Mouse (Mus musculus) stomach, postnatal 0 days (tissue): ENCODE measurements around the gene Gm13275. TPM values are rescaled to one million over a fixed set of nuclear protein-coding genes. Genes with fewer than 3 reads are reported as not detected.
"Not testable (repeated sequence)": the region's sequence is repeated elsewhere in the genome, so short reads cannot be mapped to it uniquely, and the experiment has no call there.

Experiments used
- ATAC-seq: fragments of 200-750 bp; cut with Nextera tagmentation; 2 replicates; pipeline ENCODE4 v1.8.0; 2017; ENCODE audit not compliant: low FRiP score, low TSS enrichment
- DNase-seq: peaks from one replicate; pipeline ENCODE4 v3.0.0-alpha.2; 2016; ENCODE audit warnings: low spot score
- H3K27ac ChIP-seq: fragments of 300-500 bp; sonication (generic); replicated peaks from 2 replicates; pipeline ENCODE4 v1.5.1; 2014; ENCODE audit warnings: mild to moderate bottlenecking, control low read depth
- H3K27me3 ChIP-seq: fragments of 300-500 bp; sonication (generic); 2 replicates; pipeline ENCODE4 v1.6.1; 2014; ENCODE audit warnings: low read length; ENCODE audit not compliant: control insufficient read depth, insufficient read depth
- H3K36me3 ChIP-seq: fragments of 300-500 bp; sonication (generic); 2 replicates; pipeline ENCODE4 v1.6.1; 2014; ENCODE audit warnings: low read length, mixed read lengths; ENCODE audit not compliant: control insufficient read depth, insufficient read depth
- H3K4me1 ChIP-seq: fragments of 300-500 bp; sonication (generic); replicated peaks from 2 replicates; pipeline ENCODE4 v1.6.1; 2014; ENCODE audit warnings: antibody characterized with exemption; ENCODE audit not compliant: control insufficient read depth, insufficient read depth
- H3K4me2 ChIP-seq: fragments of 300-500 bp; sonication (generic); replicated peaks from 2 replicates; pipeline ENCODE4 v1.6.1; 2014; ENCODE audit warnings: low read depth, mild to moderate bottlenecking, control low read depth, moderate library complexity
- H3K4me3 ChIP-seq: fragments of 300-500 bp; sonication (generic); 2 replicates; pipeline ENCODE4 v1.5.1; 2014; ENCODE audit warnings: low read depth, low read length, control low read depth
- H3K9ac ChIP-seq: fragments of 300-500 bp; sonication (generic); 2 replicates; pipeline ENCODE4 v1.6.1; 2014; ENCODE audit warnings: mild to moderate bottlenecking, low read length, control low read depth, mixed read lengths
- H3K9me3 ChIP-seq: fragments of 300-500 bp; sonication (generic); 2 replicates; pipeline ENCODE4 v1.6.1; 2016; ENCODE audit warnings: low read length; ENCODE audit not compliant: control insufficient read depth
- CTCF ChIP-seq: IDR thresholded peaks from 2 replicates; pipeline ENCODE4 v1.5.1; 2016; ENCODE audit warnings: antibody characterized with exemption, low read depth, mild to moderate bottlenecking, moderate library complexity
- WGBS: fragments of 180-500 bp; shearing (Covaris S2); extraction: QIAGEN DNeasy Blood & Tissue Kit; methylation state at CpG from one replicate; pipeline ENCODE4 v1.1.7; 2014; 5-methylcytosine and 5-hydroxymethylcytosine counted together
- polyA plus RNA-seq: library from polyadenylated mRNA; unstranded; fragments of >200 nt; fragmentation: Nextera tagmentation; extraction: Ambion mirVana; gene quantifications from 2 replicates; pipeline ENCODE4 v1.2.1, GENCODE M21; 2015

Gm13275 gene
- polyA plus RNA-seq, 1 experiment from 2014 or later = not detected

GRCm38 (mm10) chr4:88782335-88782734 is 12.0 kb upstream of the Gm13275 start:
- H3K4me3 ChIP-seq = not testable (repeated sequence)

GRCm38 (mm10) chr4:88785409-88785808 is 8.9 kb upstream of the Gm13275 start, which contains the start of gene Gm13276:
Gm13276 (plus strand) TSS chr4:88785709.
- H3K36me3 ChIP-seq, H3K9ac ChIP-seq, H3K4me2 ChIP-seq, H3K27me3 ChIP-seq, H3K4me1 ChIP-seq, H3K9me3 ChIP-seq, H3K27ac ChIP-seq, DNase-seq, ATAC-seq, H3K4me3 ChIP-seq: not testable (repeated sequence)
- no CpG with 5 or more reads among the region's 27 CpGs for WGBS

More at GRCm38 (mm10) chr4:88782335-88782734, 12.0 kb upstream of the Gm13275 start:
- not testable (repeated sequence) for H3K9ac ChIP-seq, H3K27ac ChIP-seq, H3K27me3 ChIP-seq, ATAC-seq, H3K4me1 ChIP-seq, H3K9me3 ChIP-seq, DNase-seq, H3K36me3 ChIP-seq
- peak; percentile 36 for TF ChIP-seq CTCF
- 0 out of 2 replicates have a peak overlapping the region, but pooled peaks have one; percentile 29 for H3K4me2 ChIP-seq
- WGBS = no CpG with 5 or more reads among the region's 31 CpGs

GRCm38 (mm10) chr4:88788402-88788801 is 5.9 kb upstream of the Gm13275 start, which contains the start of gene Gm13277:
Gm13277 (plus strand) TSS chr4:88788632.
- not testable (repeated sequence) for H3K36me3 ChIP-seq, H3K4me3 ChIP-seq, H3K4me2 ChIP-seq, H3K9ac ChIP-seq, H3K27ac ChIP-seq, H3K9me3 ChIP-seq, H3K4me1 ChIP-seq, ATAC-seq, DNase-seq, H3K27me3 ChIP-seq
- WGBS = 0% methylated on average over 1 of the region's 28 CpGs
- TF ChIP-seq CTCF = peak; percentile 59

- H3K9me3 ChIP-seq, DNase-seq, H3K36me3 ChIP-seq, H3K9ac ChIP-seq, H3K27ac ChIP-seq, H3K4me3 ChIP-seq, H3K27me3 ChIP-seq, H3K4me2 ChIP-seq, H3K4me1 ChIP-seq, ATAC-seq: not testable (repeated sequence)
- WGBS = no CpG with 5 or more reads among the region's 28 CpGs
Measured at GRCm38 (mm10) chr4:88791250-88791649, 3.0 kb upstream of the Gm13275 start, which contains the start of gene Gm13278. Gm13278 (plus strand) TSS chr4:88791550.

- no CpG with 5 or more reads among the region's 28 CpGs for WGBS
- not testable (repeated sequence) for ATAC-seq, H3K4me3 ChIP-seq, H3K4me2 ChIP-seq, H3K9me3 ChIP-seq, H3K9ac ChIP-seq, H3K4me1 ChIP-seq, H3K27ac ChIP-seq, DNase-seq, H3K27me3 ChIP-seq, H3K36me3 ChIP-seq
Measured at GRCm38 (mm10) chr4:88797097-88797496, 2.8 kb downstream of the Gm13275 start, which contains the start of gene Gm13279. Gm13279 (plus strand) TSS chr4:88797397.

GRCm38 (mm10) chr4:88799365-88799764 is 5.1 kb downstream of the Gm13275 start, which contains the start of gene Gm13285:
Gm13285 (plus strand) TSS chr4:88799665.
- H3K4me1 ChIP-seq, H3K27me3 ChIP-seq, ATAC-seq, H3K9ac ChIP-seq, DNase-seq, H3K27ac ChIP-seq, H3K9me3 ChIP-seq, H3K4me3 ChIP-seq, H3K36me3 ChIP-seq, H3K4me2 ChIP-seq: not testable (repeated sequence)
- 21% methylated on average over 2 of the region's 7 CpGs for WGBS

- H3K9me3 ChIP-seq, H3K36me3 ChIP-seq, ATAC-seq, H3K9ac ChIP-seq, DNase-seq, H3K4me2 ChIP-seq, H3K27ac ChIP-seq, H3K4me3 ChIP-seq, H3K4me1 ChIP-seq, H3K27me3 ChIP-seq: not testable (repeated sequence)
- WGBS = no CpG with 5 or more reads among the region's 29 CpGs
Measured at GRCm38 (mm10) chr4:88802954-88803353, 8.7 kb downstream of the Gm13275 start, which contains the start of gene Gm13287. Gm13287 (plus strand) TSS chr4:88803254.

- no CpG with 5 or more reads among the region's 8 CpGs for WGBS
- not testable (repeated sequence) for H3K27ac ChIP-seq, ATAC-seq, DNase-seq, H3K9me3 ChIP-seq, H3K4me3 ChIP-seq, H3K4me2 ChIP-seq, H3K36me3 ChIP-seq, H3K27me3 ChIP-seq, H3K9ac ChIP-seq, H3K4me1 ChIP-seq
Measured at GRCm38 (mm10) chr4:88805231-88805630, 10.9 kb downstream of the Gm13275 start, which contains the start of gene Gm13288. Gm13288 (plus strand) TSS chr4:88805531.
